Mouse (Mus musculus): Measurements from ENCODE around the gene Peli1. TPM values are rescaled to one million over a fixed set of nuclear protein-coding genes. Genes with fewer than 3 reads are reported as not detected.

Gene Peli1
- polyA plus RNA-seq, 1 experiment from 2014 or later = 64.3 TPM

- H3K27ac ChIP-seq = no peak overlapping the region
- no peak overlapping the region for H3K4me3 ChIP-seq
- 97% methylated on average over 1 of the region's 1 CpGs for WGBS
- no peaks in the 10 kb centered on the region for H3K4me1 ChIP-seq
- H3K36me3 ChIP-seq = peaks cover 75% of the 10 kb centered on the region
- DNase-seq (ENCODE audit: low spot score) = no peak
- H3K9me3 ChIP-seq (replicated peaks) = no peaks in the 10 kb centered on the region
- H3K27me3 ChIP-seq (ENCODE audit: low read depth, poor library complexity, severe bottlenecking) = no peaks in the 10 kb centered on the region
Observed at GRCm38 (mm10) chr11:21139453-21139852, 48.4 kb downstream of the Peli1 start.

- Histone ChIP-seq H3K36me3 (peaks cover 76% of the 10 kb centered on the region), H3K4me1 (no peaks in the 10 kb centered on the region)
Observed at GRCm38 (mm10) chr11:21141242-21141641, 50.2 kb downstream of the Peli1 start.

GRCm38 (mm10) chr11:21141755-21142154 is 50.7 kb downstream of the Peli1 start:
- 91% methylated on average over 4 of the region's 4 CpGs for WGBS
- Histone ChIP-seq H3K27me3 (ENCODE audit: low read depth, poor library complexity, severe bottlenecking) (no peaks in the 10 kb centered on the region), H3K36me3 (peaks cover 78% of the 10 kb centered on the region), H3K27ac (no peak overlapping the region), H3K4me1 (no peaks in the 10 kb centered on the region), H3K9me3 (replicated peaks) (no peaks in the 10 kb centered on the region), H3K4me3 (no peak overlapping the region)
- DNase-seq (ENCODE audit: low spot score) = no peak

More at GRCm38 (mm10) chr11:21141242-21141641, 50.2 kb downstream of the Peli1 start:
- Histone ChIP-seq H3K4me3 (no peak overlapping the region), H3K27me3 (ENCODE audit: low read depth, poor library complexity, severe bottlenecking) (no peaks in the 10 kb centered on the region), H3K9me3 (replicated peaks) (no peaks in the 10 kb centered on the region), H3K27ac (no peak overlapping the region)
- WGBS = 95% methylated on average over 7 of the region's 7 CpGs
- DNase-seq (ENCODE audit: low spot score) = no peak

- Histone ChIP-seq H3K4me3 (no peak overlapping the region), H3K27me3 (ENCODE audit: low read depth, poor library complexity, severe bottlenecking) (no peaks in the 10 kb centered on the region), H3K36me3 (peaks cover 86% of the 10 kb centered on the region), H3K27ac (no peak overlapping the region), H3K9me3 (replicated peaks) (no peaks in the 10 kb centered on the region), H3K4me1 (no peaks in the 10 kb centered on the region)
- WGBS = 96% methylated on average over 4 of the region's 4 CpGs
- no peak for DNase-seq (ENCODE audit: low spot score)
Observed at GRCm38 (mm10) chr11:21149476-21149875, 58.4 kb downstream of the Peli1 start.

GRCm38 (mm10) chr11:21150316-21150715 is 59.2 kb downstream of the Peli1 start:
- Histone ChIP-seq H3K4me1 (no peaks in the 10 kb centered on the region), H3K4me3 (no peak overlapping the region), H3K27me3 (ENCODE audit: low read depth, poor library complexity, severe bottlenecking) (no peaks in the 10 kb centered on the region), H3K9me3 (replicated peaks) (no peaks in the 10 kb centered on the region), H3K27ac (no peak overlapping the region), H3K36me3 (peaks cover 87% of the 10 kb centered on the region)
- 94% methylated on average over 5 of the region's 5 CpGs for WGBS
- no peak for DNase-seq (ENCODE audit: low spot score)

GRCm38 (mm10) chr11:21151672-21152071 is 60.6 kb downstream of the Peli1 start:
- no peaks in the 10 kb centered on the region for H3K27me3 ChIP-seq (ENCODE audit: low read depth, poor library complexity, severe bottlenecking)
- no peaks in the 10 kb centered on the region for H3K4me1 ChIP-seq
- DNase-seq (ENCODE audit: low spot score) = no peak
- no peak overlapping the region for H3K4me3 ChIP-seq
- no peak overlapping the region for H3K27ac ChIP-seq
- no peaks in the 10 kb centered on the region for H3K9me3 ChIP-seq (replicated peaks)
- H3K36me3 ChIP-seq = peaks cover 75% of the 10 kb centered on the region
- 97% methylated on average over 1 of the region's 1 CpGs for WGBS

GRCm38 (mm10) chr11:21153111-21153510 is 62.0 kb downstream of the Peli1 start:
- H3K27ac ChIP-seq = no peak overlapping the region
- 92% methylated on average over 4 of the region's 4 CpGs for WGBS
- no peak overlapping the region for H3K4me3 ChIP-seq
- H3K36me3 ChIP-seq = peaks cover 60% of the 10 kb centered on the region
- H3K9me3 ChIP-seq (replicated peaks) = no peaks in the 10 kb centered on the region
- H3K27me3 ChIP-seq (ENCODE audit: low read depth, poor library complexity, severe bottlenecking) = no peaks in the 10 kb centered on the region
- H3K4me1 ChIP-seq = no peaks in the 10 kb centered on the region
- DNase-seq (ENCODE audit: low spot score) = no peak

- no peak overlapping the region for H3K27ac ChIP-seq
- WGBS = 75% methylated on average over 4 of the region's 4 CpGs
- no peaks in the 10 kb centered on the region for H3K27me3 ChIP-seq (ENCODE audit: low read depth, poor library complexity, severe bottlenecking)
- H3K9me3 ChIP-seq (replicated peaks) = no peaks in the 10 kb centered on the region
- no peak overlapping the region for H3K4me3 ChIP-seq
- H3K4me1 ChIP-seq = peaks cover 6% of the 10 kb centered on the region; the same call in 1 of the 2 replicates
- no peak for DNase-seq (ENCODE audit: low spot score)
- peaks cover 20% of the 10 kb centered on the region for H3K36me3 ChIP-seq
Observed at GRCm38 (mm10) chr11:21157595-21157994, 66.5 kb downstream of the Peli1 start.

- no peak overlapping the region for H3K4me3 ChIP-seq
- DNase-seq (ENCODE audit: low spot score) = no peak
- peaks cover 24% of the 10 kb centered on the region for H3K4me1 ChIP-seq
- no peaks in the 10 kb centered on the region for H3K27me3 ChIP-seq (ENCODE audit: low read depth, poor library complexity, severe bottlenecking)
- no peaks in the 10 kb centered on the region for H3K36me3 ChIP-seq
- no peak overlapping the region for H3K27ac ChIP-seq
- no peaks in the 10 kb centered on the region for H3K9me3 ChIP-seq (replicated peaks)
- 87% methylated on average over 5 of the region's 5 CpGs for WGBS
Observed at GRCm38 (mm10) chr11:21162093-21162492, 71.0 kb downstream of the Peli1 start.

- 58% methylated on average over 7 of the region's 7 CpGs for WGBS
- Histone ChIP-seq H3K36me3 (no peaks in the 10 kb centered on the region), H3K9me3 (replicated peaks) (no peaks in the 10 kb centered on the region), H3K4me1 (peaks cover 29% of the 10 kb centered on the region), H3K27ac (no peak overlapping the region), H3K4me3 (no peak overlapping the region), H3K27me3 (ENCODE audit: low read depth, poor library complexity, severe bottlenecking) (no peaks in the 10 kb centered on the region)
- no peak for DNase-seq (ENCODE audit: low spot score)
Observed at GRCm38 (mm10) chr11:21163143-21163542, 72.1 kb downstream of the Peli1 start.

GRCm38 (mm10) chr11:21163673-21164072 is 72.6 kb downstream of the Peli1 start:
- H3K27ac ChIP-seq = no peak overlapping the region
- WGBS = 2% methylated on average over 5 of the region's 5 CpGs
- no peaks in the 10 kb centered on the region for H3K36me3 ChIP-seq
- peaks cover 29% of the 10 kb centered on the region for H3K4me1 ChIP-seq
- no peak overlapping the region for H3K4me3 ChIP-seq
- H3K27me3 ChIP-seq (ENCODE audit: low read depth, poor library complexity, severe bottlenecking) = no peaks in the 10 kb centered on the region
- no peaks in the 10 kb centered on the region for H3K9me3 ChIP-seq (replicated peaks)
- DNase-seq (ENCODE audit: low spot score) = no peak

GRCm38 (mm10) chr11:21164312-21164993 is 73.4 kb downstream of the Peli1 start:
- Histone ChIP-seq H3K4me1 (peaks cover 29% of the 10 kb centered on the region), H3K36me3 (no peaks in the 10 kb centered on the region), H3K4me3 (no peak overlapping the region), H3K27ac (no peak overlapping the region), H3K27me3 (ENCODE audit: low read depth, poor library complexity, severe bottlenecking) (no peaks in the 10 kb centered on the region), H3K9me3 (replicated peaks) (no peaks in the 10 kb centered on the region)
- no peak for DNase-seq (ENCODE audit: low spot score)
- 57% methylated on average over 8 of the region's 8 CpGs for WGBS

- whole genome bisulfite sequencing = 83% methylated on average over 4 of the region's 4 CpGs
- H3K4me3 ChIP-seq = no peak overlapping the region
- no peaks in the 10 kb centered on the region for H3K9me3 ChIP-seq (replicated peaks)
- no peak overlapping the region for H3K27ac ChIP-seq
- H3K36me3 ChIP-seq = no peaks in the 10 kb centered on the region
- no peak for DNase-seq (ENCODE audit: low spot score)
- peaks cover 29% of the 10 kb centered on the region for H3K4me1 ChIP-seq
- H3K27me3 ChIP-seq (ENCODE audit: low read depth, poor library complexity, severe bottlenecking) = no peaks in the 10 kb centered on the region
Observed at GRCm38 (mm10) chr11:21164994-21165560, 74.0 kb downstream of the Peli1 start.
